Mouse (Mus musculus) stomach, embryonic 16.5 days (tissue): ENCODE measurements around the gene Olfr193. TPM values are rescaled to one million over a fixed set of nuclear protein-coding genes. Genes with fewer than 3 reads are reported as not detected.
"Not testable (repeated sequence)": the region's sequence is repeated elsewhere in the genome, so short reads cannot be mapped to it uniquely, and the experiment has no call there.

ENCODE experiments used
- ATAC-seq: fragments of 200-750 bp; cut with Nextera tagmentation; 2 replicates; pipeline ENCODE4 v1.8.0; 2017; ENCODE audit warnings: moderate number of reproducible peaks, moderate TSS enrichment; ENCODE audit not compliant: insufficient read depth, low FRiP score
- H3K27ac ChIP-seq: fragments of 300-500 bp; sonication (generic); 2 replicates; pipeline ENCODE4 v1.5.1; 2014; ENCODE audit warnings: low read length
- H3K27me3 ChIP-seq: fragments of 300-500 bp; sonication (generic); 2 replicates; pipeline ENCODE4 v1.6.1; 2014; ENCODE audit warnings: low read length, control low read depth, mixed read lengths; ENCODE audit not compliant: control insufficient read depth, insufficient read depth
- H3K36me3 ChIP-seq: fragments of 300-500 bp; sonication (generic); 2 replicates; pipeline ENCODE4 v1.6.1; 2014; ENCODE audit warnings: low read length; ENCODE audit not compliant: control insufficient read depth, insufficient read depth
- H3K4me1 ChIP-seq: fragments of 300-500 bp; sonication (generic); 2 replicates; pipeline ENCODE4 v1.6.1; 2014; ENCODE audit warnings: low read length, control low read depth, mixed read lengths; ENCODE audit not compliant: control insufficient read depth, insufficient read depth
- H3K4me2 ChIP-seq: fragments of 300-500 bp; sonication (generic); 2 replicates; pipeline ENCODE4 v1.6.1; 2014; ENCODE audit warnings: low read depth, low read length, mixed read lengths
- H3K4me3 ChIP-seq: fragments of 300-500 bp; sonication (generic); replicated peaks from 2 replicates; pipeline ENCODE4 v1.5.1; 2014; ENCODE audit warnings: mild to moderate bottlenecking, low read length
- H3K9ac ChIP-seq: fragments of 300-500 bp; sonication (generic); 2 replicates; pipeline ENCODE4 v1.6.1; 2014; ENCODE audit warnings: low read length
- H3K9me3 ChIP-seq: fragments of 300-500 bp; sonication (generic); replicated peaks from 2 replicates; pipeline ENCODE4 v1.6.1; 2016; ENCODE audit warnings: low read length, control low read depth; ENCODE audit not compliant: control insufficient read depth
- WGBS: fragments of 180-500 bp; shearing (Covaris S2); extraction: QIAGEN DNeasy Blood & Tissue Kit; methylation state at CpG from one replicate; pipeline ENCODE4 v1.1.7; 2014; 5-methylcytosine and 5-hydroxymethylcytosine counted together
- polyA plus RNA-seq: library from polyadenylated mRNA; unstranded; fragments of >200 nt; fragmentation: Nextera tagmentation; extraction: Ambion mirVana; gene quantifications from 2 replicates; pipeline ENCODE4 v1.2.1, GENCODE M21; 2015

Olfr193 gene
- polyA plus RNA-seq, result not detected in 2 replicates

DNA sequence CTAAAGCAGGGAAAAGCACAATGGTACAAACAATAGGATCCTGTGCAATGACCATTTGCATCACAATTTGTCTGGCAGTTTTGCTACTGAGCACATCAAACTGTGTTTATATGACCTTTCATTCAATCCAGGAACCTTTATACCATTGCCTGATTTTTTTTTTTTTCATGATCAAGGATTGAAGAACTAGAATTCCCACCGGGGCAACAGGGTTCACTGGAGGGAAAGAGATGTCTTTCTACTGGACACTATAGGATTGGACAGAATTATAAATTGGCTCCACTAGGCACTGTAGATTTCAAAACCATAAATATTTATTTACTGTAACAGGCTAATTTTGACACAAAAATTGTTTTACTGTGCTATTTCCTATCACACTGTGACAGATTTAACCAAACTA, at the start of gene Olfr193:
Olfr193 (minus strand) TSS at position 101 of the 400 bp plus-strand sequence.
- WGBS, result 86% methylated on average over 1 of the region's 1 CpGs
- H3K4me1 ChIP-seq, result no peaks in the 10 kb centered on the region
- H3K9ac ChIP-seq, result no peak within 1 kb of the TSS
- no peak within 1 kb of the TSS for H3K4me2 ChIP-seq
- H3K27me3 ChIP-seq, result no peaks in the 10 kb centered on the region
- no peak within 1 kb of the TSS for H3K27ac ChIP-seq
- no peaks in the 10 kb centered on the region for H3K36me3 ChIP-seq
- no peaks in the 10 kb centered on the region for H3K9me3 ChIP-seq
- no peak for ATAC-seq
- H3K4me3 ChIP-seq, result no peak within 1 kb of the TSS

DNA sequence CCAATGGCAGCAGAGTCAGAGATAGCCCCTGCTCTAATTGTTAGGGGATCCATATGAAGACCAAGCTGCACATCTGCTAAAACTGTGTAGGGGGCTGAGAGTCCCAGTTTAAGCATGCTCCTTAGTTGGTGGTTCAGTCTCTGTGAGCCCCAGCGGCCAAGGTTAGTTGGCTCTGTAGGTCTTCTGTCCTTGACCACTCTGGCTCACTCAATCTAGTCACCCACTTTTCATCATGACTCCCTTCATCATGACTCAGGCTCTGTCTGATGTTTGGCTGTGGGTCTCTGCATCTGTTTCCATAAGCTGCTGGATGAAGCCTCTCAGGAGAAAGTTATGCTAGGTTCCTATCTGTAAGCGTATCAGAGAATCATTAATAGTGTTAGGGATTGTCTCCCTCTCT, 40.3 kb upstream of the Olfr193 start:
- H3K27ac ChIP-seq, result no peak overlapping the region

GRCm38 (mm10) chr16:59146746-59147145, 35.1 kb upstream of the Olfr193 start, which contains the start of gene Olfr195:
Gene Olfr195 (plus strand): TSS chr16:59147046.
- Histone ChIP-seq H3K4me1 (no peaks in the 10 kb centered on the region), H3K27me3 (no peaks in the 10 kb centered on the region), H3K36me3 (no peaks in the 10 kb centered on the region), H3K4me2 (no peak within 1 kb of the TSS), H3K9me3 (no peaks in the 10 kb centered on the region), H3K27ac (no peak within 1 kb of the TSS), H3K9ac (no peak within 1 kb of the TSS), H3K4me3 (no peak within 1 kb of the TSS)
- WGBS, result 88% methylated on average over 1 of the region's 1 CpGs
- no peak for ATAC-seq

More for the DNA sequence above, 40.3 kb upstream of the Olfr193 start:
- no peak for ATAC-seq
- WGBS, result 83% methylated on average over 2 of the region's 2 CpGs
- Histone ChIP-seq H3K9ac (no peak overlapping the region), H3K4me2 (no peak overlapping the region), H3K4me1 (no peaks in the 10 kb centered on the region), H3K9me3 (no peaks in the 10 kb centered on the region), H3K36me3 (no peaks in the 10 kb centered on the region), H3K27me3 (no peaks in the 10 kb centered on the region), H3K4me3 (no peak overlapping the region)

DNA sequence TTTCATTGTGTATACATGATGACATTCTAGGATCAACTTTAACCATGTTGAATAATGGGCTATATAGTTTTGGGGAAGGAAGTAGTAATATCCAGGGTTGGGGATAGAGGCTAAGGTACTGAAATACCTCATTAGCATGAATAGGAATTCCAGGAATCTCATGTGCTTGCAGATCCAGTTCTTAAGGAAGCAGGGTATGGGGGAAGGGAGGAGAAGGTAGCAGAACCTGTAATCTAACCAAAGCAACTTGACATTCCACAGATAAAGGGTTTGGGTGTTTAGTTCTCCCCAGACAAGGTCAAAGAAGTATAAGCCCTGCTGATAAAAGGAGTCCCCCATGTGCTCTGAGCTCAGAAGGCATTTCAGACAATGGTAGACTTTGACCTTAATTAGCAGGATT, 29.4 kb upstream of the Olfr193 start:
- H3K9me3 ChIP-seq, result no peaks in the 10 kb centered on the region; the same call in 1 of the 2 replicates
- ATAC-seq, result no peak
- no peaks in the 10 kb centered on the region for H3K4me1 ChIP-seq
- H3K27me3 ChIP-seq, result no peaks in the 10 kb centered on the region
- no peak overlapping the region for H3K27ac ChIP-seq
- H3K36me3 ChIP-seq, result no peaks in the 10 kb centered on the region
- no peak overlapping the region for H3K9ac ChIP-seq
- H3K4me2 ChIP-seq, result no peak overlapping the region
- H3K4me3 ChIP-seq, result no peak overlapping the region

GRCm38 (mm10) chr16:59130740-59131139, 19.1 kb upstream of the Olfr193 start:
- Histone ChIP-seq H3K27me3 (no peaks in the 10 kb centered on the region), H3K27ac (no peak overlapping the region), H3K4me1 (no peaks in the 10 kb centered on the region), H3K4me3 (no peak overlapping the region), H3K9ac (no peak overlapping the region), H3K36me3 (no peaks in the 10 kb centered on the region), H3K9me3 (no peaks in the 10 kb centered on the region), H3K4me2 (no peak overlapping the region)
- 58% methylated on average over 1 of the region's 1 CpGs for WGBS
- ATAC-seq, result no peak

DNA sequence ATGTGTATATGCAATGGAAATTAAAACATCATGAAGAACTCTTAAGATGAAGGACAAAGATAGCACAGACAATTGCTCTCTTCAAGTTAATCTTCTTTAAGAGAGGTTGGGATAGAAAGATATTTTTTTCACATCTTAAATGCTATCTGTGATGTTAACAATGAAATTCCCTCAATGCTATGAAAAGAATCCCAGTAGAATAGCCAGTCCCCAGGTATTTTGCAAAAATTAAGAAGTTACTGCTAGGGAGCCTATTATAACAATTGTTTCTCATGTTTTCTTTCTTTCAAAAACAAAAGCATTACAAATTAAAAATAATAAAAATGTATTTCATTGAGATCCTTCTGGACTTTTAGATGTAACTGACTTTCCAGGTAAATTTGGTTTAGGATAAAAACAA, 9.3 kb upstream of the Olfr193 start, which contains the start of gene Olfr194:
Olfr194 (minus strand) TSS at position 101 of the 400 bp plus-strand sequence.
- Histone ChIP-seq H3K9ac (no peak within 1 kb of the TSS), H3K27me3 (no peaks in the 10 kb centered on the region), H3K4me3 (no peak within 1 kb of the TSS), H3K4me2 (no peak within 1 kb of the TSS), H3K36me3 (no peaks in the 10 kb centered on the region), H3K4me1 (no peaks in the 10 kb centered on the region), H3K27ac (no peak within 1 kb of the TSS), H3K9me3 (no peaks in the 10 kb centered on the region)
- no peak for ATAC-seq

- not testable (repeated sequence) for H3K27ac ChIP-seq, H3K27me3 ChIP-seq, H3K36me3 ChIP-seq, H3K4me1 ChIP-seq, H3K4me3 ChIP-seq, H3K4me2 ChIP-seq, H3K9me3 ChIP-seq, H3K9ac ChIP-seq, ATAC-seq
- 43% methylated on average over 5 of the region's 5 CpGs for WGBS
These were observed 3.2 kb downstream of the Olfr193 start for GRCm38 (mm10) chr16:59108522-59108921.

GRCm38 (mm10) chr16:59105312-59105711, 6.4 kb downstream of the Olfr193 start:
- Histone ChIP-seq H3K36me3 (no peaks in the 10 kb centered on the region), H3K27ac (no peak overlapping the region), H3K4me2 (no peak overlapping the region), H3K9me3 (no peaks in the 10 kb centered on the region), H3K4me3 (no peak overlapping the region), H3K9ac (no peak overlapping the region), H3K4me1 (no peaks in the 10 kb centered on the region), H3K27me3 (no peaks in the 10 kb centered on the region)
- ATAC-seq, result no peak
- 75% methylated on average over 2 of the region's 2 CpGs for WGBS

DNA sequence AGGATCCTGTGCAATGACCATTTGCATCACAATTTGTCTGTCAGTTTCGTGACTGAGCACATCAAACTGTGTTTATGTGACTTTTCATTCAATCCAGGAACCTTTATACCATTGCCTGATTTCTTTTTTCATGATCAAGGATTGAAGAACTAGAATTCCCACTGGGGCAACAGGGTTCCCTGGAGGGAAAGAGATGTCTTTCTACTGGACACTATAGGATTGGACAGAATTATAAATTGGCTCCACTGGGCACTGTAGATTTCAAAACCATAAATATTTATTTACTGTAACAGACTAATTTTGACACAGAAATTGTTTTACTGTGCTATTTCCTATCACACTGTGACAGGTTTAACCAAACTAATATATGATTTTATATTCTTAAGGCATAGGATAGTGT, 22.0 kb downstream of the Olfr193 start, which contains the start of gene Olfr191:
Olfr191 (minus strand) TSS at position 101 of the 400 bp plus-strand sequence.
- H3K9me3 ChIP-seq, ATAC-seq, H3K4me3 ChIP-seq, H3K36me3 ChIP-seq, H3K27me3 ChIP-seq, H3K9ac ChIP-seq, H3K4me1 ChIP-seq, H3K4me2 ChIP-seq, H3K27ac ChIP-seq: not testable (repeated sequence)
- WGBS, result 55% methylated on average over 1 of the region's 1 CpGs

DNA sequence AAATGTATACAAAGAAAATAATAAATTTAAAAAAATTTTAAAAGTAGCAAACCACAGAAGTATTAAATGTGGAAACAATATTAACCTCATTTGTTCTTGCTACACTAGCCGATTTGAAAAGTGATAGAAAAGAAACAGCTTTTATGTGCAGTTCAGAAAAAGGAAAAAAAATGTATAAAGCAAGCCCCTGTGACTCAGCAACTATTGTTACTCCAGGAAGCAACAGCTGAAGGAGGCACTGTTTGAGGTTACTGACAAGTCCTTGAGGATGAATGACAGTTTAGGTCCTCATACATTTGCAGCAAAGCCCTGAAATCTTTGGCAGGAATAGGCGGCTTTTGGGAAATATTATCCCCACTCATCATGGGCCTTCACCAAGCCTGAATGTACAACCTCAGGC, 30.6 kb downstream of the Olfr193 start:
- not testable (repeated sequence) for H3K4me3 ChIP-seq, H3K9ac ChIP-seq, H3K4me1 ChIP-seq, H3K27me3 ChIP-seq, ATAC-seq, H3K4me2 ChIP-seq, H3K9me3 ChIP-seq, H3K36me3 ChIP-seq, H3K27ac ChIP-seq
- 77% methylated on average over 2 of the region's 2 CpGs for WGBS
